Mouse (Mus musculus) frontal cortex, postnatal 25 days (tissue): ENCODE measurements around the gene Pmm2.

Source experiments
- DNase-seq, 2 experiments: peaks; one replicate each; pipeline ENCODE4 v3.0.0; 2022; ENCODE audit warnings: low spot score in 2 of 2

The Pmm2 gene

GRCm38 (mm10) chr16:8679780-8680179 is 42.3 kb downstream of the Pmm2 start:
- DNase-seq, result no peak

- DNase-seq, result no peak
Observed at GRCm38 (mm10) chr16:8680470-8680869, 43.0 kb downstream of the Pmm2 start, which contains the start of gene Gm5767. Gm5767 (plus strand) TSS chr16:8680770.

GRCm38 (mm10) chr16:8685087-8685486 is 47.6 kb downstream of the Pmm2 start:
- no peak for DNase-seq

- peak; percentile 63 to 69 for DNase-seq
Observed at GRCm38 (mm10) chr16:8686121-8686870, 48.8 kb downstream of the Pmm2 start.

GRCm38 (mm10) chr16:8686871-8687535 is 49.5 kb downstream of the Pmm2 start:
- no peak for DNase-seq

- no peak for DNase-seq
Observed at GRCm38 (mm10) chr16:8687559-8688112, 50.2 kb downstream of the Pmm2 start.

- DNase-seq, result no peak
Observed at GRCm38 (mm10) chr16:8689979-8690656, 52.6 kb downstream of the Pmm2 start.

GRCm38 (mm10) chr16:8691206-8691605 is 53.7 kb downstream of the Pmm2 start:
- no peak for DNase-seq

- DNase-seq, result no peak
Observed at GRCm38 (mm10) chr16:8699556-8699955, 62.1 kb downstream of the Pmm2 start.

- DNase-seq, result no peak
Observed at GRCm38 (mm10) chr16:8700586-8700985, 63.1 kb downstream of the Pmm2 start.

GRCm38 (mm10) chr16:8711998-8712397 is 74.5 kb downstream of the Pmm2 start:
- no peak for DNase-seq
